Mouse (Mus musculus) bone marrow, adult 2 months (tissue): ENCODE measurements around the gene Yif1b. TPM values are rescaled to one million over a fixed set of nuclear protein-coding genes. Genes with fewer than 3 reads are reported as not detected.

Experiments
- H3K27ac ChIP-seq: fragments of 200-500 bp; 2 replicates; pipeline ENCODE4 v1.5.1; 2012; ENCODE audit warnings: low read depth, mild to moderate bottlenecking, control low read depth, inconsistent platforms, low read length; ENCODE audit not compliant: control insufficient read depth, poor library complexity, insufficient read depth
- H3K4me1 ChIP-seq: fragments of 200-500 bp; 2 replicates; pipeline ENCODE4 v1.6.1; 2011; ENCODE audit warnings: low read length; ENCODE audit not compliant: control insufficient read depth, insufficient read depth
- H3K4me3 ChIP-seq: fragments of 200-500 bp; replicated peaks from 2 replicates; pipeline ENCODE3; 2011; ENCODE audit warnings: mild to moderate bottlenecking, low read depth, low read length, control low read depth; ENCODE audit not compliant: control insufficient read depth
- CTCF ChIP-seq: fragments of 200-500 bp; IDR thresholded peaks from 2 replicates; pipeline ENCODE4 v1.5.1; 2011; ENCODE audit warnings: low read length, control low read depth; ENCODE audit not compliant: control insufficient read depth, insufficient read depth
- POLR2A ChIP-seq: fragments of 200-500 bp; IDR thresholded peaks from 2 replicates; pipeline ENCODE4 v1.6.1; 2011; ENCODE audit warnings: low read depth, mild to moderate bottlenecking, control low read depth, low read length, borderline replicate concordance; ENCODE audit not compliant: control insufficient read depth
- WGBS: fragments of 180-500 bp; shearing (Covaris S2); methylation state at CpG from one replicate; pipeline ENCODE4 v1.1.7; 2018; 5-methylcytosine and 5-hydroxymethylcytosine counted together
- polyA plus RNA-seq: library from polyadenylated mRNA; stranded (reverse); fragments of >200 nt; gene quantifications from 2 replicates; pipeline ENCODE4 v1.2.4, GENCODE M21; 2011; ENCODE audit warnings: low replicate concordance; ENCODE audit not compliant: missing spikeins, insufficient read depth, insufficient read length

Yif1b gene
- polyA plus RNA-seq, 1 experiment: 10.7 TPM

GRCm38 (mm10) chr7:29214236-29214635 lies 23.9 kb upstream of the Yif1b start:
- Histone ChIP-seq H3K27ac (no peak overlapping the region), H3K4me3 (no peak overlapping the region), H3K4me1 (no peaks in the 10 kb centered on the region)
- WGBS: 67% methylated on average over 2 of the region's 2 CpGs
- TF ChIP-seq CTCF: no peak
- TF ChIP-seq POLR2A: no peak

GRCm38 (mm10) chr7:29214846-29215245 lies 23.3 kb upstream of the Yif1b start:
- H3K4me1 ChIP-seq: no peaks in the 10 kb centered on the region
- no peak overlapping the region for H3K4me3 ChIP-seq
- WGBS: 82% methylated on average over 15 of the region's 15 CpGs
- no peak overlapping the region for H3K27ac ChIP-seq
- TF ChIP-seq CTCF (no peak), POLR2A (no peak)

GRCm38 (mm10) chr7:29224756-29225394 lies 13.3 kb upstream of the Yif1b start:
- TF ChIP-seq POLR2A (no peak), CTCF (no peak)
- H3K4me1 ChIP-seq: no peaks in the 10 kb centered on the region
- 44% methylated on average over 16 of the region's 16 CpGs for WGBS
- no peak overlapping the region for H3K27ac ChIP-seq
- no peak overlapping the region for H3K4me3 ChIP-seq

- WGBS: 90% methylated on average over 13 of the region's 13 CpGs
- Histone ChIP-seq H3K4me1 (no peaks in the 10 kb centered on the region), H3K27ac (no peak overlapping the region), H3K4me3 (no peak overlapping the region)
- TF ChIP-seq POLR2A (no peak), CTCF (no peak)
Measured at GRCm38 (mm10) chr7:29225520-29225919, 12.6 kb upstream of the Yif1b start.

GRCm38 (mm10) chr7:29228202-29228601 lies 9.9 kb upstream of the Yif1b start:
- Histone ChIP-seq H3K27ac (no peak overlapping the region), H3K4me3 (no peak overlapping the region), H3K4me1 (no peaks in the 10 kb centered on the region; the same call in 1 of the 2 replicates)
- TF ChIP-seq CTCF: no peak
- TF ChIP-seq POLR2A: no peak
- WGBS: 46% methylated on average over 4 of the region's 4 CpGs

GRCm38 (mm10) chr7:29230560-29230959 lies 7.6 kb upstream of the Yif1b start:
- Histone ChIP-seq H3K27ac (no peak overlapping the region), H3K4me1 (no peaks in the 10 kb centered on the region; the same call in 1 of the 2 replicates), H3K4me3 (no peak overlapping the region)
- TF ChIP-seq CTCF (no peak), POLR2A (no peak)
- 57% methylated on average over 3 of the region's 3 CpGs for WGBS

- WGBS: 60% methylated on average over 3 of the region's 3 CpGs
- H3K4me1 ChIP-seq: no peaks in the 10 kb centered on the region; the same call in 1 of the 2 replicates
- H3K4me3 ChIP-seq: peak overlapping the region; percentile 92
- TF ChIP-seq POLR2A (no peak), CTCF (no peak)
- no peak overlapping the region for H3K27ac ChIP-seq
Measured at GRCm38 (mm10) chr7:29231517-29231916, 6.6 kb upstream of the Yif1b start.

- Histone ChIP-seq H3K4me1 (no peaks in the 10 kb centered on the region; the same call in 1 of the 2 replicates), H3K27ac (peak within 1 kb of the TSS; percentile 58; the same call in 1 of the 2 replicates), H3K4me3 (peak within 1 kb of the TSS; percentile 92)
- WGBS: under 1% methylated on average over 62 of the region's 62 CpGs
- no peak for TF ChIP-seq CTCF
- no peak; the same call in 1 of the 2 replicates for TF ChIP-seq POLR2A
Measured at GRCm38 (mm10) chr7:29232247-29233013, 5.7 kb upstream of the Yif1b start, which contains the start of gene Kcnk6. TSS of gene Kcnk6 (minus strand) at chr7:29232515.
